Mouse (Mus musculus) myocyte (in vitro differentiated cells): ENCODE data around the gene Cep85l.

ENCODE experiments used
- CEBPB ChIP-seq: IDR thresholded peaks from 2 replicates; pipeline ENCODE4 v1.6.1; 2011; ENCODE audit warnings: mild to moderate bottlenecking, moderate library complexity; ENCODE audit not compliant: poor library complexity, insufficient read depth, severe bottlenecking
- E2F4 ChIP-seq: IDR thresholded peaks from one replicate; pipeline ENCODE4 v1.6.1; 2011; ENCODE audit warnings: mild to moderate bottlenecking, control low read depth, moderate library complexity; ENCODE audit not compliant: insufficient read depth
- MAX ChIP-seq: IDR thresholded peaks from one replicate; pipeline ENCODE4 v1.6.1; 2011; ENCODE audit warnings: low read depth, mild to moderate bottlenecking, control low read depth
- MYOD1 ChIP-seq, 3 experiments: IDR thresholded peaks; one replicate each; pipeline ENCODE4 v1.6.1; 2011; ENCODE audit warnings: control low read depth in 2 of 3, low read depth in 2 of 3, mild to moderate bottlenecking in 2 of 3, moderate library complexity in 1 of 3; ENCODE audit not compliant: insufficient read length in 2 of 3, control insufficient read depth in 1 of 3
- MYOG ChIP-seq, 3 experiments: IDR thresholded peaks; one replicate each; pipeline ENCODE4 v1.6.1; 2011; ENCODE audit warnings: control low read depth in 2 of 3, low read depth in 2 of 3, mild to moderate bottlenecking in 2 of 3; ENCODE audit not compliant: insufficient read length in 2 of 3, control insufficient read depth in 1 of 3, insufficient read depth in 1 of 3
- POLR2A ChIP-seq: IDR thresholded peaks from one replicate; pipeline ENCODE4 v1.6.1; 2011; ENCODE audit warnings: low read depth, mild to moderate bottlenecking, control low read depth, moderate library complexity; ENCODE audit not compliant: insufficient read length
- POLR2AphosphoS2 ChIP-seq: IDR thresholded peaks from one replicate; pipeline ENCODE4 v1.6.1; 2011; ENCODE audit warnings: low read depth, control low read depth; ENCODE audit not compliant: insufficient read length
- REST ChIP-seq: IDR thresholded peaks from one replicate; pipeline ENCODE4 v1.6.1; 2011; ENCODE audit warnings: mild to moderate bottlenecking, control low read depth, moderate library complexity; ENCODE audit not compliant: insufficient read depth, insufficient read length
- SRF ChIP-seq: IDR thresholded peaks from one replicate; pipeline ENCODE4 v1.6.1; 2011; ENCODE audit warnings: low read depth; ENCODE audit not compliant: control insufficient read depth, insufficient read length
- TCF12 ChIP-seq: IDR thresholded peaks from one replicate; pipeline ENCODE4 v1.6.1; 2011; ENCODE audit warnings: mild to moderate bottlenecking, control low read depth; ENCODE audit not compliant: poor library complexity, insufficient read depth, severe bottlenecking
- TCF3 ChIP-seq: IDR thresholded peaks from one replicate; pipeline ENCODE4 v1.6.1; 2011; ENCODE audit warnings: low read depth, control low read depth; ENCODE audit not compliant: insufficient read length
- USF1 ChIP-seq: IDR thresholded peaks from one replicate; pipeline ENCODE4 v1.6.1; 2011; ENCODE audit warnings: low read depth, mild to moderate bottlenecking, control low read depth, moderate library complexity

GRCm38 (mm10) chr10:53353665-53354064, 26.1 kb downstream of the Cep85l start:
- no peak for TF ChIP-seq MAX
- no peak for TF ChIP-seq TCF3
- TF ChIP-seq POLR2AphosphoS2: no peak
- TF ChIP-seq USF1: no peak
- TF ChIP-seq POLR2A: no peak
- TF ChIP-seq E2F4: no peak
- TF ChIP-seq TCF12: no peak
- no peak for TF ChIP-seq CEBPB
- no peak for TF ChIP-seq MYOD1 (IDR thresholded peaks at IDR 0.05; ENCODE audit: control insufficient read depth in 1 of 3, insufficient read length in 2 of 3, low read depth in 2 of 3)
- TF ChIP-seq REST: no peak
- no peak for TF ChIP-seq MYOG (IDR thresholded peaks at IDR 0.05; ENCODE audit: control insufficient read depth in 1 of 3, insufficient read depth in 1 of 3, insufficient read length in 2 of 3, low read depth in 2 of 3)
- no peak for TF ChIP-seq SRF
